Mouse (Mus musculus) central nervous system, embryonic 11.5 days (tissue): ENCODE measurements around the gene Fbln7. TPM values are rescaled to one million over a fixed set of nuclear protein-coding genes. Genes with fewer than 3 reads are reported as not detected.

Source experiments
- polyA plus RNA-seq: library from polyadenylated mRNA; depleted of rRNA; stranded (reverse); fragments of >200 nt; gene quantifications from 2 replicates; pipeline ENCODE4 v1.2.3, GENCODE M21; 2012; rRNA removed

Gene Fbln7
- polyA plus RNA-seq = 1.2 and 1.7 TPM in 2 replicates

GRCm38 (mm10) chr2:128862636-128863035 lies at the start of gene Fbln7:
TSS of gene Fbln7 (plus strand) at chr2:128862981.

GRCm38 (mm10) chr2:128817786-128818681 lies 44.7 kb upstream of the Fbln7 start, which contains the start of gene Tmem87b:
TSS of gene Tmem87b (plus strand) at chr2:128818118.

DNA sequence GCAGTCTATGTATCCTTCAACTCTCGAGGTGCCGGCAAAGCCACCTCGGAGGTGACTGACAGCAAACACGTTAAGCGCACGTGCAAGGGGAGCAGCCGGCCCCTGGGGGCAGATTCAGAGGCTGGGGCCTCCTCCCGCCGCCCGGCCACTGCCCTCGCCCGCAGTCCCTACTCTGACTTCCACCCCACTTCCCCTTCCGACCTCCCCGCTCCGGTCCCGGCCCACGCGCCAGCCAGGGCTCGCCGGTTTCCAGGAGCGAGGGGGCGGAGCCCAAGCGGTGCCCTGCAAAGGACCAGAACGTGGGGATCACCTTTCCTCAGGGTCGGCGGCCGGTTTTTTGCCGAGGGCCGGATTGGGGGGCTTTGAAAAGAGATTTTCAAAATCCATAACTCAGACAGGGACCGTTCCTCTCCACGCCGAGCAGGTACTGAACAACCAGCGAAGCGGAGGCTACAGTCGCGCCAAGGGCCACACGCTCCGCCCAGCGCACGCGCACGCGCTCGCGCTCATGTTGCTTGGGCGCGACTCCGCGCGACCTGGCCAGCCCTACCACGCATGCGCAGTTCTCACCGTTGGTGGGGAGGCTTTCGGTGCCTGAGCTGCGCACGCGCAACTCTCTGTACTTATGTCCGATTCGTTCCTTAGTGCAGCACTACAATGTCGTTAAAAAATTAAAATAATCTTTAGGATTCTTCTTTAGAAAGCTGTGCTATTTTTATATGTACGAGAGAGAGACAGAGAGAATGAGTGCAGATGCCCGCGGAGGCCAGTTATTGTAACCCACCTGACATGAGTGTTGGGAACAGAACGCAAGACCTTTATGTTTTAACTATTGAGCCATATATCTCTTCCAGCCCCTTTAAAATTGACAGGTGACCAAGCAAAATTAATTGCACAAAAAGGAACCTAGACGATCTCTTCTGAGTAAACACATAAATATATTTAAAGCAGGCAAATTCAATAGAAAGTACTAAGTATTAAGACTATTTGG lies 81.1 kb downstream of the Fbln7 start, which contains the start of gene Zc3h8:
TSS of gene Zc3h8 (minus strand) at position 540 of the 991 bp plus-strand sequence.

Other genes with a start within 250 kb of the Fbln7 start
- gene Anapc1, start 175.6 kb upstream of the Fbln7 start, polyA plus RNA-seq = 48.8 and 93.2 TPM in 2 replicates
- 4.1 and 9.2 TPM in 2 replicates for gene Mertk, start 164.0 kb upstream of the Fbln7 start, polyA plus RNA-seq
- gene Tmem87b, start 44.9 kb upstream of the Fbln7 start, polyA plus RNA-seq = 21.4 and 29.9 TPM in 2 replicates
- gene Zc3h8, start 81.1 kb downstream of the Fbln7 start, polyA plus RNA-seq = 9.1 and 13.7 TPM in 2 replicates
- 1.1 and 1.6 TPM in 2 replicates for gene Zc3h6, start 104.4 kb downstream of the Fbln7 start, polyA plus RNA-seq
- gene Gm10762, start 104.7 kb downstream of the Fbln7 start, polyA plus RNA-seq = 15.3 and 18.4 TPM in 2 replicates
- gene Vinac1, start 185.2 kb downstream of the Fbln7 start, polyA plus RNA-seq = 0.31 and 0.34 TPM in 2 replicates
- gene Ttl, start 203.0 kb downstream of the Fbln7 start, polyA plus RNA-seq = 12.0 and 15.9 TPM in 2 replicates
- gene Polr1b, start 238.0 kb downstream of the Fbln7 start, polyA plus RNA-seq = 33.5 and 36.6 TPM in 2 replicates